Mouse (Mus musculus): ENCODE results near the gene Nlrp3. TPM values are rescaled to one million over a fixed set of nuclear protein-coding genes. Genes with fewer than 3 reads are reported as not detected.
A peak's percentile ranks its signal among the peaks of the same experiment; 100 is the strongest.

The Nlrp3 gene
- total RNA-seq, 1 experiment: 0.09 TPM

DNA sequence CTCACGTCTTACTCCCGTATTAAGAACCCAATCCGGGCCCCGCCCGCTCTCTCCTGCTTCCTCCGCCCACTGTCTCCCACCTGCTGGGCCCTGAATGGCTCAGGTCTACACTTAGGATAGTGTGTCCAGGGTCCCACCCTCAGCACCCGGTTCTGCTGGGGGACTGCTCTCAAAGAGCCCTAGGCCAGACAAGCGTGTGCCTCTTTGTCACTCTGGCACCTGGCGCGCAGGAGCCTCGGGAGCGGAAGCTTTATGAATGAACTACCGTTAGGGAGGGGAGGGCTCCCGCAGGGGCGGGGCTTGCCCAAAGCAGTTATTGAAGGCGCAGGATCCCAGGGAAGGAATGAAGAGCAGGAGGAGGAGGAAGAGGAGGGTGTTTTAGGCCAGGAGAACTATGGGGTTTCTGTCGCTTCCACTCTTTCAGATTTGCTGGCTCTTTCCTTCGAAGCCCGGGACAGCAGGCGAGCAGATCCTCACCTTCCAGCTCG lies 36.0 kb upstream of the Nlrp3 start:
- DNase-seq (ENCODE audit: low read depth, low spot score): peak; percentile 88
- Histone ChIP-seq H3K36me3 (ENCODE audit: control insufficient read depth, insufficient read depth, low read length, poor library complexity, severe bottlenecking) (peaks cover 45% of the 10 kb centered on the region), H3K9ac (ENCODE audit: insufficient read depth, low read depth, low read length, poor library complexity, severe bottlenecking) (peak overlapping the region; percentile 92), H3K4me1 (ENCODE audit: control insufficient read depth in 2 of 2, insufficient read depth in 2 of 2, low read length in 2 of 2, poor library complexity in 1 of 2) (peaks cover 2 to 8% of the 10 kb centered on the region in 2 experiments; a peak in 1 of 4 replicates), H3K9me3 (ENCODE audit: control insufficient read depth, insufficient read depth, low read depth, low read length) (no peaks in the 10 kb centered on the region), H3K4me3 (ENCODE audit: insufficient read depth in 1 of 2, low read depth in 1 of 2, low read length in 2 of 2, poor library complexity in 1 of 2, severe bottlenecking in 1 of 2) (peak overlapping the region; percentile 88 to 95), H3K27ac (ENCODE audit: insufficient read depth, low read depth, low read length, poor library complexity, severe bottlenecking) (peak overlapping the region; percentile 91)
- in situ Hi-C loops (cut with MboI; ENCODE audit: low sequenced_read_pairs in 2 of 2, unreplicated experiment in 2 of 2): no loop called here
- TF ChIP-seq CHD2 (IDR thresholded peaks at IDR 0.05; ENCODE audit: low read depth, low read length) (no peak), MAFK (IDR thresholded peaks at IDR 0.05; ENCODE audit: insufficient read depth, low read depth, low read length) (no peak), ZNF384 (IDR thresholded peaks at IDR 0.05; ENCODE audit: low read depth, low read length) (no peak), HCFC1 (IDR thresholded peaks at IDR 0.05; ENCODE audit: borderline replicate concordance, insufficient read depth, low read length) (no peak), ZC3H11A (IDR thresholded peaks at IDR 0.05; ENCODE audit: borderline replicate concordance, low read depth, low read length) (no peak)

DNA sequence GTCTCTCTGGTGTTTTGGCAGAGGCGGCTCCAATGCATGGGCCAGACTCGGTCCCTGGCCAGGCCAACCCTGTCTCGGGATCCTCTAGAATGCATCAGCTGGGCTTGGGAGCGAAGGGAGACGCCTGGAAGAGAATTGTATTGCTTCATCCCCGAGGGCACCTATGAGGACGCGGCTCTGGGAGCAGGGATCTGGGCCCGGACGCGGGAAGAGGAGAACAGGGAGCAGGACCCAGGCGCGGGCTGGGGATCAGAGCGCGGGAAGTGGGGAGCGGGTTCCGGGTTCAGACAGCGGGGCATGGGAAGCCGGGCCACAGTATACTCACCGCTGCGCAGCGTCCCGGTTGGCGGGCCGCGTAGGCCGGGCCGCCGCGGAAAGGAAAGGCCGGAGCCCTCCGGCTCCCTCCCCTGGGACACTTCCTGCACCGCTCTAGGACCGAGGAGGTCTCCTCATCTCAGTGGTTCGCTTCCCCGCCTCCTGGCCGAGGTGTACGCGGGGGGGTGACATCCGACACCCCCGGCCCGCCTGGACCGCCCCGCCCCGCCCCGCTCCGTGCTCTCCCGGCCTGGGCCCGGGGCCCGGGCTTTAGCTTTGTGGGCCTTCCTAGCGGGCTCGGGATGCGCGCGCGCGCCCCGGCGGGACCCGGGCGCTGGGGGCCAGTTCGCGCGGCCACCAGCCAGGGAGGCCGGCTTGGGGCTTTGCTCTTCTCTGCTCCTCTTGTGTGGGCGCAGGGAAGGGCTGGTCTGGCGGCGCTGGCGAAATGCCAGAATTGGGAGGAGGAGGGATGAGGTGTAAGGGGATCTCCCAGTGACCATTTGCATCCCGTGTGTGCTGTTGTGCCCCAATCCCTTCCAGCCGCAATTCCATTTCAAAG lies 35.3 kb upstream of the Nlrp3 start:
- peak overlapping the region; percentile 91 for H3K27ac ChIP-seq (ENCODE audit: insufficient read depth, low read depth, low read length, poor library complexity, severe bottlenecking)
- H3K36me3 ChIP-seq (ENCODE audit: control insufficient read depth, insufficient read depth, low read length, poor library complexity, severe bottlenecking): peaks cover 39% of the 10 kb centered on the region
- TF ChIP-seq HCFC1 (IDR thresholded peaks at IDR 0.05; ENCODE audit: borderline replicate concordance, insufficient read depth, low read length) (peak; percentile 51; the same call in 1 of the 2 replicates), ZNF384 (IDR thresholded peaks at IDR 0.05; ENCODE audit: low read depth, low read length) (no peak), ZC3H11A (IDR thresholded peaks at IDR 0.05; ENCODE audit: borderline replicate concordance, low read depth, low read length) (no peak), CHD2 (IDR thresholded peaks at IDR 0.05; ENCODE audit: low read depth, low read length) (no peak), MAFK (IDR thresholded peaks at IDR 0.05; ENCODE audit: insufficient read depth, low read depth, low read length) (no peak)
- DNase-seq (ENCODE audit: low read depth, low spot score): peak; percentile 71
- in situ Hi-C loops (cut with MboI; ENCODE audit: low sequenced_read_pairs in 2 of 2, unreplicated experiment in 2 of 2): no loop called here
- peak overlapping the region; percentile 88 to 95 for H3K4me3 ChIP-seq (ENCODE audit: insufficient read depth in 1 of 2, low read depth in 1 of 2, low read length in 2 of 2, poor library complexity in 1 of 2, severe bottlenecking in 1 of 2)
- peak overlapping the region; percentile 92 for H3K9ac ChIP-seq (ENCODE audit: insufficient read depth, low read depth, low read length, poor library complexity, severe bottlenecking)
- H3K9me3 ChIP-seq (ENCODE audit: control insufficient read depth, insufficient read depth, low read depth, low read length): no peaks in the 10 kb centered on the region
- H3K4me1 ChIP-seq (ENCODE audit: control insufficient read depth in 2 of 2, insufficient read depth in 2 of 2, low read length in 2 of 2, poor library complexity in 1 of 2): peaks cover 2 to 13% of the 10 kb centered on the region in 2 experiments; a peak in 2 of 4 replicates

DNA sequence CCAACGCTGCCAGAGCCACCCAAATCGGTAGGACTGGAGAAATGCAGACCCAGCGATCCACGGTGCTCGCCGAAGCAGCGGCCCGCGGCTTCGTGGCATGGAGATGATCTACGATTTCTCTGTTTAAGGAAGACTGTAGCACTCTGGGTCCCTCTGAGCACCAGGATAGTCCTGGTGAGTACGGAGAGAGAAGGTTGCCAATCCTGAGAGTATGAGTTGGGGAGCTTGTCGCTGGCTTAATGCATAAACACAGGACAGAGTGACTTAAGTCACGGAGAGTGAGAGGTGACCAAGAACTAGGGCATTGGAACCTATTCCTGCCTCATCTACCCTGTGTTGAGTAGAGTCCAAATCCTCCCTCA lies 34.7 kb upstream of the Nlrp3 start:
- in situ Hi-C loops (cut with MboI; ENCODE audit: low sequenced_read_pairs in 2 of 2, unreplicated experiment in 2 of 2): no loop called here
- Histone ChIP-seq H3K9me3 (ENCODE audit: control insufficient read depth, insufficient read depth, low read depth, low read length) (no peaks in the 10 kb centered on the region), H3K4me1 (ENCODE audit: control insufficient read depth in 2 of 2, insufficient read depth in 2 of 2, low read length in 2 of 2, poor library complexity in 1 of 2) (peaks cover 2 to 13% of the 10 kb centered on the region in 2 experiments; a peak in 2 of 4 replicates), H3K36me3 (ENCODE audit: control insufficient read depth, insufficient read depth, low read length, poor library complexity, severe bottlenecking) (peaks cover 34% of the 10 kb centered on the region), H3K4me3 (ENCODE audit: insufficient read depth in 1 of 2, low read depth in 1 of 2, low read length in 2 of 2, poor library complexity in 1 of 2, severe bottlenecking in 1 of 2) (peak overlapping the region; percentile 88 to 95), H3K27ac (ENCODE audit: insufficient read depth, low read depth, low read length, poor library complexity, severe bottlenecking) (peak overlapping the region; percentile 70), H3K9ac (ENCODE audit: insufficient read depth, low read depth, low read length, poor library complexity, severe bottlenecking) (peak overlapping the region; percentile 92)
- TF ChIP-seq ZC3H11A (IDR thresholded peaks at IDR 0.05; ENCODE audit: borderline replicate concordance, low read depth, low read length) (no peak), CHD2 (IDR thresholded peaks at IDR 0.05; ENCODE audit: low read depth, low read length) (no peak), HCFC1 (IDR thresholded peaks at IDR 0.05; ENCODE audit: borderline replicate concordance, insufficient read depth, low read length) (no peak), MAFK (IDR thresholded peaks at IDR 0.05; ENCODE audit: insufficient read depth, low read depth, low read length) (no peak), ZNF384 (IDR thresholded peaks at IDR 0.05; ENCODE audit: low read depth, low read length) (no peak)
- no peak for DNase-seq (ENCODE audit: low read depth, low spot score)

DNA sequence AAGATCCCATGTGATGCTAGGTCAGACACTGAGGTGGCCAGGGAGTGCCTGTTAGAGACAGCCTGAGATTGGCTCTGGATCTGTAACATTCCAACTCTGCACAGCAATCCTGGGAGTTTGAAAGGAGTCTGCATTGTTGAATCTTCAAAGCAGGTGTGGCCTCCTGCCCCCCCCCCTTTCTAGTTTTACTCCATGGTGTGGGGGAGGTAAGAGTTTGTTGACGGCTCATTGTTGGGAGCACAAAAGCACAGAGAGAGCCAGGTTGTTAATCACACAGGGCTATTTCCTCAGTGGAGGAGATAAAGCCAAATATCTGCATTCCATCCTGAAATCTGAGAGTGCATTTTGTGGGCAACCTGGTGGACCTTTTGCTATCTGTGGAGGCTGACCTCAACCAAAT lies 29.8 kb upstream of the Nlrp3 start:
- Histone ChIP-seq H3K27ac (ENCODE audit: insufficient read depth, low read depth, low read length, poor library complexity, severe bottlenecking) (peak overlapping the region; percentile 71; the same call in 1 of the 2 replicates), H3K9ac (ENCODE audit: insufficient read depth, low read depth, low read length, poor library complexity, severe bottlenecking) (no peak overlapping the region), H3K4me3 (ENCODE audit: insufficient read depth in 1 of 2, low read depth in 1 of 2, low read length in 2 of 2, poor library complexity in 1 of 2, severe bottlenecking in 1 of 2) (no peak overlapping the region), H3K9me3 (ENCODE audit: control insufficient read depth, insufficient read depth, low read depth, low read length) (no peaks in the 10 kb centered on the region), H3K4me1 (ENCODE audit: control insufficient read depth in 2 of 2, insufficient read depth in 2 of 2, low read length in 2 of 2, poor library complexity in 1 of 2) (peaks cover 2 to 38% of the 10 kb centered on the region in 2 experiments; a peak in 3 of 4 replicates), H3K36me3 (ENCODE audit: control insufficient read depth, insufficient read depth, low read length, poor library complexity, severe bottlenecking) (peaks cover 7% of the 10 kb centered on the region; the same call in 1 of the 2 replicates)
- in situ Hi-C loops (cut with MboI; ENCODE audit: low sequenced_read_pairs in 2 of 2, unreplicated experiment in 2 of 2): no loop called here
- no peak for DNase-seq (ENCODE audit: low read depth, low spot score)
- TF ChIP-seq ZC3H11A (IDR thresholded peaks at IDR 0.05; ENCODE audit: borderline replicate concordance, low read depth, low read length) (no peak), ZNF384 (IDR thresholded peaks at IDR 0.05; ENCODE audit: low read depth, low read length) (no peak), HCFC1 (IDR thresholded peaks at IDR 0.05; ENCODE audit: borderline replicate concordance, insufficient read depth, low read length) (no peak), CHD2 (IDR thresholded peaks at IDR 0.05; ENCODE audit: low read depth, low read length) (no peak), MAFK (IDR thresholded peaks at IDR 0.05; ENCODE audit: insufficient read depth, low read depth, low read length) (no peak)

Data from ES-E14 (cell line).